Mouse (Mus musculus): ENCODE data around the gene Mlxipl. TPM values are rescaled to one million over a fixed set of nuclear protein-coding genes. Genes with fewer than 3 reads are reported as not detected.
A peak's percentile ranks its signal among the peaks of the same experiment; 100 is the strongest.

The Mlxipl gene
- polyA plus RNA-seq, 1 experiment from 2014 or later, result 4.7 TPM

GRCm38 (mm10) chr5:135187349-135188213 lies 97.9 kb downstream of the Mlxipl start:
- no peaks in the 10 kb centered on the region for H3K27me3 ChIP-seq (ENCODE audit: control insufficient read depth, insufficient read depth, low read length)
- ATAC-seq (ENCODE audit: insufficient read depth, low FRiP score), result peak; percentile 55
- no peaks in the 10 kb centered on the region for H3K36me3 ChIP-seq (ENCODE audit: control insufficient read depth, insufficient read depth, low read length)
- peak overlapping the region; percentile 98 for H3K9ac ChIP-seq (ENCODE audit: low read length)
- H3K9me3 ChIP-seq (replicated peaks; ENCODE audit: control insufficient read depth, low read length), result peaks cover 4% of the 10 kb centered on the region; the same call in 1 of the 2 replicates
- H3K4me1 ChIP-seq (ENCODE audit: control insufficient read depth, insufficient read depth, low read length), result peaks cover 27% of the 10 kb centered on the region
- H3K27ac ChIP-seq (ENCODE audit: low read length), result peak overlapping the region; percentile 97
- WGBS, result under 1% methylated on average over 102 of the region's 102 CpGs
- peak overlapping the region; percentile 78 for H3K4me2 ChIP-seq (ENCODE audit: low read depth, low read length)
- H3K4me3 ChIP-seq (replicated peaks; ENCODE audit: low read length), result peak overlapping the region; percentile 98

Other genes starting within 250 kb of the Mlxipl start
- gene Tmem270, start 183.2 kb upstream of the Mlxipl start, polyA plus RNA-seq (2015; fragmentation: Nextera tagmentation; extraction: Ambion mirVana), result not detected in 2 replicates
- gene Cldn13, start 174.4 kb upstream of the Mlxipl start, polyA plus RNA-seq (2015; fragmentation: Nextera tagmentation; extraction: Ambion mirVana), result 8.6 and 13.5 TPM in 2 replicates
- 14.1 and 14.8 TPM in 2 replicates for gene Mettl27, start 157.5 kb upstream of the Mlxipl start, polyA plus RNA-seq (2015; fragmentation: Nextera tagmentation; extraction: Ambion mirVana)
- 73.1 and 90.8 TPM in 2 replicates for gene Cldn4, start 143.0 kb upstream of the Mlxipl start, polyA plus RNA-seq (2015; fragmentation: Nextera tagmentation; extraction: Ambion mirVana)
- gene Cldn3, start 103.7 kb upstream of the Mlxipl start, polyA plus RNA-seq (2015; fragmentation: Nextera tagmentation; extraction: Ambion mirVana), result 83.9 and 89.2 TPM in 2 replicates
- 70.7 and 73.9 TPM in 2 replicates for gene Abhd11, start 80.7 kb upstream of the Mlxipl start, polyA plus RNA-seq (2015; fragmentation: Nextera tagmentation; extraction: Ambion mirVana)
- gene Stx1a, start 66.4 kb upstream of the Mlxipl start, polyA plus RNA-seq (2015; fragmentation: Nextera tagmentation; extraction: Ambion mirVana), result 12.5 and 14.0 TPM in 2 replicates
- 32.6 and 33.3 TPM in 2 replicates for gene Dnajc30, start 25.7 kb upstream of the Mlxipl start, polyA plus RNA-seq (2015; fragmentation: Nextera tagmentation; extraction: Ambion mirVana)
- gene Bud23, start 24.9 kb upstream of the Mlxipl start, polyA plus RNA-seq (2015; fragmentation: Nextera tagmentation; extraction: Ambion mirVana), result 94.8 and 105 TPM in 2 replicates
- gene Vps37d, start 11.6 kb upstream of the Mlxipl start, polyA plus RNA-seq (2015; fragmentation: Nextera tagmentation; extraction: Ambion mirVana), result 2.3 and 3.5 TPM in 2 replicates
- gene Tbl2, start 59.8 kb downstream of the Mlxipl start, polyA plus RNA-seq (2015; fragmentation: Nextera tagmentation; extraction: Ambion mirVana), result 23.9 and 26.4 TPM in 2 replicates
- 50.1 and 54.6 TPM in 2 replicates for gene Bcl7b, start 78.4 kb downstream of the Mlxipl start, polyA plus RNA-seq (2015; fragmentation: Nextera tagmentation; extraction: Ambion mirVana)
- 24.3 and 28.5 TPM in 2 replicates for gene Baz1b, start 97.4 kb downstream of the Mlxipl start, polyA plus RNA-seq (2015; fragmentation: Nextera tagmentation; extraction: Ambion mirVana)
- gene Fzd9, start 161.3 kb downstream of the Mlxipl start, polyA plus RNA-seq (2015; fragmentation: Nextera tagmentation; extraction: Ambion mirVana), result 0.47 and 1.5 TPM in 2 replicates

Measured in stomach, embryonic 16.5 days (tissue).